Mouse (Mus musculus): Measurements from ENCODE around the gene Tmem214.
"Not testable (repeated sequence)": the region's sequence is repeated elsewhere in the genome, so short reads cannot be mapped to it uniquely, and the experiment has no call there.

GRCm38 (mm10) chr5:30881839-30882238 is 14.0 kb downstream of the Tmem214 start:
- not testable (repeated sequence) for TF ChIP-seq POLR2A (IDR thresholded peaks at IDR 0.05; ENCODE audit: insufficient read depth, low read length); CTCF (IDR thresholded peaks at IDR 0.05; ENCODE audit: low read depth, low read length)
